Mouse (Mus musculus): ENCODE data around the gene Pdia6. TPM values are rescaled to one million over a fixed set of nuclear protein-coding genes. Genes with fewer than 3 reads are reported as not detected.
A peak's percentile ranks its signal among the peaks of the same experiment; 100 is the strongest.

The Pdia6 gene
- total RNA-seq (2021), result 100 to 1,000 TPM; 149 to 160 TPM

GRCm38 (mm10) chr12:17265971-17266672, at the start of gene Pdia6:
Gene Pdia6, plus strand, starts transcription at chr12:17266545.
- DNase-seq (ENCODE audit: low spot score in 2 of 2), result peak; percentile 92 to 94
- intact Hi-C loops (cut with DNase I), result no loop called here

GRCm38 (mm10) chr12:17218390-17218789, 48.0 kb upstream of the Pdia6 start:
- DNase-seq (ENCODE audit: low spot score in 2 of 2), result no peak
- intact Hi-C loops (cut with DNase I), result no loop called here

GRCm38 (mm10) chr12:17219107-17219506, 47.2 kb upstream of the Pdia6 start:
- intact Hi-C loops (cut with DNase I), result no loop called here
- no peak for DNase-seq (ENCODE audit: low spot score in 2 of 2)

GRCm38 (mm10) chr12:17220631-17221030, 45.7 kb upstream of the Pdia6 start:
- intact Hi-C loops (cut with DNase I), result no loop called here

GRCm38 (mm10) chr12:17221891-17222428, 44.4 kb upstream of the Pdia6 start:
- no peak for DNase-seq (ENCODE audit: low spot score in 2 of 2)
- intact Hi-C loops (cut with DNase I), result no loop called here

More at GRCm38 (mm10) chr12:17220631-17221030, 45.7 kb upstream of the Pdia6 start:
- peak in 1 of 2 experiments; percentile 49 for DNase-seq (ENCODE audit: low spot score in 2 of 2)

- intact Hi-C loops (cut with DNase I), result no loop called here
- no peak for DNase-seq (ENCODE audit: low spot score in 2 of 2)
Measured at GRCm38 (mm10) chr12:17223050-17223449, 43.3 kb upstream of the Pdia6 start.

- no peak for DNase-seq (ENCODE audit: low spot score in 2 of 2)
- intact Hi-C loops (cut with DNase I), result no loop called here
Measured at GRCm38 (mm10) chr12:17225012-17225411, 41.3 kb upstream of the Pdia6 start.

GRCm38 (mm10) chr12:17227903-17228302, 38.4 kb upstream of the Pdia6 start:
- intact Hi-C loops (cut with DNase I), result no loop called here
- peak; percentile 80 to 93 for DNase-seq (ENCODE audit: low spot score in 2 of 2)

- intact Hi-C loops (cut with DNase I), result no loop called here
- peak in 1 of 2 experiments; percentile 20 for DNase-seq (ENCODE audit: low spot score in 2 of 2)
Measured at GRCm38 (mm10) chr12:17230581-17230980, 35.8 kb upstream of the Pdia6 start.

GRCm38 (mm10) chr12:17231513-17231912, 34.8 kb upstream of the Pdia6 start:
- intact Hi-C loops (cut with DNase I), result no loop called here

GRCm38 (mm10) chr12:17235535-17236313, 30.6 kb upstream of the Pdia6 start:
- intact Hi-C loops (cut with DNase I), result no loop called here
- DNase-seq (ENCODE audit: low spot score in 2 of 2), result peak in 1 of 2 experiments; percentile 15

More at GRCm38 (mm10) chr12:17231513-17231912, 34.8 kb upstream of the Pdia6 start:
- no peak for DNase-seq (ENCODE audit: low spot score in 2 of 2)

- intact Hi-C loops (cut with DNase I), result no loop called here
- no peak for DNase-seq (ENCODE audit: low spot score in 2 of 2)
Measured at GRCm38 (mm10) chr12:17238588-17239427, 27.5 kb upstream of the Pdia6 start.

- intact Hi-C loops (cut with DNase I), result no loop called here
- DNase-seq (ENCODE audit: low spot score in 2 of 2), result no peak
Measured at GRCm38 (mm10) chr12:17239428-17239688, 27.0 kb upstream of the Pdia6 start.

- intact Hi-C loops (cut with DNase I), result no loop called here
- DNase-seq (ENCODE audit: low spot score in 2 of 2), result no peak
Measured at GRCm38 (mm10) chr12:17241016-17241415, 25.3 kb upstream of the Pdia6 start.

GRCm38 (mm10) chr12:17241614-17242013, 24.7 kb upstream of the Pdia6 start:
- intact Hi-C loops (cut with DNase I), result no loop called here
- peak; percentile 66 to 78 for DNase-seq (ENCODE audit: low spot score in 2 of 2)

- intact Hi-C loops (cut with DNase I), result no loop called here
Measured at GRCm38 (mm10) chr12:17242041-17242440, 24.3 kb upstream of the Pdia6 start.

GRCm38 (mm10) chr12:17250962-17251361, 15.4 kb upstream of the Pdia6 start:
- intact Hi-C loops (cut with DNase I), result no loop called here
- no peak for DNase-seq (ENCODE audit: low spot score in 2 of 2)

More at GRCm38 (mm10) chr12:17242041-17242440, 24.3 kb upstream of the Pdia6 start:
- no peak for DNase-seq (ENCODE audit: low spot score in 2 of 2)

GRCm38 (mm10) chr12:17253069-17253468, 13.3 kb upstream of the Pdia6 start:
- DNase-seq (ENCODE audit: low spot score in 2 of 2), result peak; percentile 69 to 84
- intact Hi-C loops (cut with DNase I), result no loop called here

GRCm38 (mm10) chr12:17255602-17256001, 10.7 kb upstream of the Pdia6 start:
- intact Hi-C loops (cut with DNase I), result loop anchor here (2.0 to 5.0 kb wide), 3 partner anchors 83 to 443 kb away; partner anchors contain the start of gene E2f6
- DNase-seq (ENCODE audit: low spot score in 2 of 2), result no peak

- intact Hi-C loops (cut with DNase I), result loop anchor here (1.0 to 5.0 kb wide), 4 partner anchors 85 to 445 kb away; partner anchors contain the start of gene E2f6
- peak; percentile 65 to 81 for DNase-seq (ENCODE audit: low spot score in 2 of 2)
Measured at GRCm38 (mm10) chr12:17256905-17257304, 9.4 kb upstream of the Pdia6 start.
